Mouse (Mus musculus) bone marrow macrophage, adult 2 months (primary cell): ENCODE measurements around the gene Mras. TPM values are rescaled to one million over a fixed set of nuclear protein-coding genes. Genes with fewer than 3 reads are reported as not detected.

Experiments
- H3K27ac ChIP-seq: 2 replicates; pipeline ENCODE4 v1.5.1; 2012; ENCODE audit warnings: low read depth, low read length; ENCODE audit not compliant: insufficient read depth
- H3K4me1 ChIP-seq: 2 replicates; pipeline ENCODE4 v1.6.1; 2012; ENCODE audit warnings: low read length; ENCODE audit not compliant: control insufficient read depth, insufficient read depth
- H3K4me3 ChIP-seq: 2 replicates; pipeline ENCODE4 v1.5.1; 2012; ENCODE audit warnings: mild to moderate bottlenecking, low read length, moderate library complexity; ENCODE audit not compliant: insufficient read depth
- CTCF ChIP-seq: IDR thresholded peaks from 2 replicates; pipeline ENCODE4 v1.5.1; 2012; ENCODE audit warnings: low read depth, mild to moderate bottlenecking, low read length, moderate library complexity
- POLR2A ChIP-seq: IDR thresholded peaks from 2 replicates; pipeline ENCODE4 v1.6.1; 2012; ENCODE audit warnings: mild to moderate bottlenecking, low read depth, low read length, borderline replicate concordance
- polyA plus RNA-seq: library from polyadenylated mRNA; stranded (reverse); fragments of >200 nt; gene quantifications from 2 replicates; pipeline ENCODE4 v1.2.4, GENCODE M21; 2012; ENCODE audit not compliant: missing spikeins, insufficient read depth, insufficient read length

Gene Mras
- polyA plus RNA-seq, 1 experiment, result 4.9 TPM

DNA sequence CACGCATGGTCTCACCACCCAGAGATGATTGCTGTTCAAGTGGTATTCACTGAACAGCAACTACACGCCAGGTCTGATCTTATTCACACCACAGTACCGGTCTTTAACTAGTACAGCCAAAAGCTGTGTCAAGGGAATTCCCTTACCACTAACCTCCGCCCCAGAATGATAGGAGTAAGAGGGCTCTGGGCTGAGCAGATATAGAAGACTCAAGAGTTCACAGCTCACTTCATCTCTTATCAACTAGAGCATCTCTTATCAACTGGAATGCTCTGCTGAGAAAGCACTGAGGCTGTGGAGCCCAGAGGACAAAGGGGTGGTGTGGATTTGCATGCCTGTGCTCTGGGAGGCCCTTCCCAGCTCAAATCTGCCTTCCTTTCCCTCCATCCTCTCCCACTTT lies 25.4 kb downstream of the Mras start:
- no peak overlapping the region for H3K27ac ChIP-seq
- H3K4me1 ChIP-seq, result no peaks in the 10 kb centered on the region
- H3K4me3 ChIP-seq, result no peak overlapping the region
- no peak for TF ChIP-seq POLR2A
- TF ChIP-seq CTCF, result no peak

DNA sequence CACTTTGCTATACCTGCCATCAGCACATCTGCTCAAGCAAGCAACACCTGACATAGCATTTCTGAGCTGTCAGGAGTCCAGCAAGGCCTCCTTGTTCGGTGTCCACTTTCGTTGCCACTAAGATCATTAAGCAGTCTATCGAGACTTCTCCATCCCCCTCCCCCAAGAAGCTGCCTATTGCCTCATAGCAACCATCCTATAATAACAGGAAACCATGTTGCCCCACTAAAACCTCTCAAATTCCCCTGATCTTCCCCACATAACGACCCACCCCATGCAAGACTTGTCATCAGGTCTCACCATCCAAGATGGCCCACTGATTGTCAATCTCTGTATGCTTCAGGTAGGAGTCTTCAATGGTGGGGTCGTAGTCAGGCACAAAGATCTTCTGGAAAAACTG lies 26.1 kb downstream of the Mras start:
- H3K27ac ChIP-seq, result no peak overlapping the region
- H3K4me1 ChIP-seq, result no peaks in the 10 kb centered on the region
- TF ChIP-seq POLR2A (no peak), CTCF (no peak)
- no peak overlapping the region for H3K4me3 ChIP-seq

DNA sequence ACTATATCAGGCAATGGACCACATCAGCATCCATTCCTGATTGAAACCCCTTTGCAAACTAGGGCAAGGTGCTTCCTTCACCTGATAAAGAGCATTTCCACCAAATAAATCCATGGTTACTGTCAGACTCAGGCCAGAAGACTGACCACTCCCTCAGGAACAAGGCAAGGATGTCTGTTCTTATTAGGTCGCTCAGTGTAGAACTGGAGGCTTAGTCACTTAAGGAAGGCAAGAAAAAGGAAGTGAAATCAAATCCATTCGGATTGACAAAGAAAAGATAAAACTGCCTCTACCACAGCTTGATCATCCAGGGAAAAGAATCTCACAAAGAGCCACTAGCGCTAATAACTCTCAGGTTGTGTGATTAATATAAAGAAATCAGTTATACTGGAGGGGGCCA lies 27.9 kb downstream of the Mras start:
- no peaks in the 10 kb centered on the region for H3K4me1 ChIP-seq
- TF ChIP-seq CTCF (no peak), POLR2A (no peak)
- H3K27ac ChIP-seq, result no peak overlapping the region
- no peak overlapping the region for H3K4me3 ChIP-seq

DNA sequence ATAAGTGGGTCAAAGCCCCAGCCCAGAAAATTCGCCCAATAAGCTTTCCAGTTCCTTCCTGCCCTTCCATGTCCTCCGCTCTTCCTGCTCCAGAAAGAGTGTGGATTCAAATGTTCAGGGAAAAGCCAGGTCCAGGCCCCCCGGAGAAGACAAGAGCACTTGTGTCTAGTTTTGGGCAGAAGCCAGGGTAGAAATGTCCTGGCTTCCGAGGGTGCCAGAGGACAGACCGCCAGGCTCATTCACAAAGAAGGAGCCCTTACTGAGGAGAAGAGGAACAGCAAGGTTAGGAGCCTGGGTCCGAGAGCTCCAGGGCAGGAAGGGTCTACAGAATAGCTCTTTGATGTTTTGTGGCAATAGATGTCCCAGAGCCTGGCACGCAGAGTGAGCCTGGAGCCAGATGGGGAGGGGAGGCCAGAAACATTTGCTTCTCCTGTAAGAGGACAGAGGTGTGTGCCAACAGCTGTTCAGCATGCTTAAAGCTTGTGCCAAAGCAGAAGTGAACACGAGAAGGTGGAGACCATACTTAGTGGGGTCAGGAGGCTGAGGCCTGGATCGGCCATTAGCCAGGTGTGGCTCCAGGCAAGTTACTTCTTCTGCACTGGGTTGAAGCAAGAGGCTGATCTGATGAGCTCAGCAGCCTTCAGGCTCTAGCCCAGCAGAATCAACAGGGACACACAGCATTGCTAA lies 35.8 kb downstream of the Mras start:
- Histone ChIP-seq H3K27ac (no peak overlapping the region), H3K4me1 (peaks cover 3% of the 10 kb centered on the region; the same call in 1 of the 2 replicates), H3K4me3 (no peak overlapping the region)
- TF ChIP-seq POLR2A (no peak), CTCF (no peak)

DNA sequence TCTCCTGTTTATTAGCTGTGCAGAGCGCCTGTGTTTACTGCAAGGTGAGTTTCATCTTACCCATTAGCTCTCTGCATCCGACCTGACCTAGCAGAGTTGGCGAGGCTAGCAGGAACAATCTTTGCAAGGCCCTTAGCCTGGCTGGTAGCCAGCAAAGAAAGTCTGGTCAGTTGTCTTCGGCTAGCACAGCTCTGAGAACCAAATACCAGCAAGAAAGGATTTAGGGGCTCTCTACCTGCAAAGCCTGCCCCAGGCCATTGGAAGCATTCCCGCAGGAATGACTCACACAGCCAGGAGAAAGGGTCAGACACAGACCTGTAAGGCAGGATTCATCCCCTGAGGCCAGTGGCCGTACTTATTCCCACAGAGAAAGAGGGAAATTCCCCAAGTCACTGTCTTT lies 36.4 kb downstream of the Mras start:
- H3K4me3 ChIP-seq, result no peak overlapping the region
- no peak overlapping the region for H3K27ac ChIP-seq
- no peak for TF ChIP-seq CTCF
- no peak for TF ChIP-seq POLR2A
- H3K4me1 ChIP-seq, result peaks cover 3% of the 10 kb centered on the region; the same call in 1 of the 2 replicates

- Histone ChIP-seq H3K4me3 (no peak overlapping the region), H3K27ac (no peak overlapping the region), H3K4me1 (peaks cover 3% of the 10 kb centered on the region; the same call in 1 of the 2 replicates)
- TF ChIP-seq CTCF (no peak), POLR2A (no peak)
These were observed 39.9 kb downstream of the Mras start for GRCm38 (mm10) chr9:99397056-99397815.

GRCm38 (mm10) chr9:99394366-99394765 lies 42.8 kb downstream of the Mras start:
- no peak overlapping the region for H3K27ac ChIP-seq
- H3K4me3 ChIP-seq, result no peak overlapping the region
- TF ChIP-seq POLR2A (no peak), CTCF (no peak)
- no peaks in the 10 kb centered on the region for H3K4me1 ChIP-seq

- no peaks in the 10 kb centered on the region for H3K4me1 ChIP-seq
- no peak overlapping the region for H3K4me3 ChIP-seq
- no peak overlapping the region for H3K27ac ChIP-seq
- TF ChIP-seq CTCF, result no peak
- TF ChIP-seq POLR2A, result no peak
These were observed 44.0 kb downstream of the Mras start for GRCm38 (mm10) chr9:99393146-99393545.

DNA sequence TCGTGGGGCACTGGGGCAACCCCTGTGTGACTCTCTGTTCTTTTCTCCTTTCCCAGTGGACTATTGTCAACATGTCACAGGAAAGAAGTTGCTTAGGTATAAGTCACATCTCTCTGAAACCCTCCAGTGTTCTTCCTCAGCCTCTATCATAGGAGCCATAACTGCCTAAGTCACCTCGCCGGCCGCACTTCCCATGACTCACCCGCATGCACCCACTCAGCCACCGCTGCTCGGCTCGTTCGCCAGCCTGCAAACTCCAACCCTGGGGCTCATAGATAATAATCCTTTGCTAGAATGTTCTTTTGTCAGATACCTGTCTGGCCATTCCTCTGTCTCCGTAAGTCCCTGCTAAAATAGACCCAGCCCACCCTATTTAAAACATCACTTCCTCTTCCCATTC lies 45.6 kb downstream of the Mras start:
- Histone ChIP-seq H3K4me1 (peaks cover 3% of the 10 kb centered on the region; the same call in 1 of the 2 replicates), H3K27ac (no peak overlapping the region), H3K4me3 (no peak overlapping the region)
- TF ChIP-seq POLR2A, result no peak
- TF ChIP-seq CTCF, result no peak

GRCm38 (mm10) chr9:99390716-99391115 lies 46.5 kb downstream of the Mras start:
- TF ChIP-seq CTCF (no peak), POLR2A (no peak)
- H3K4me1 ChIP-seq, result peaks cover 7% of the 10 kb centered on the region; the same call in 1 of the 2 replicates

More at GRCm38 (mm10) chr9:99390716-99391115, 46.5 kb downstream of the Mras start:
- Histone ChIP-seq H3K4me3 (no peak overlapping the region), H3K27ac (no peak overlapping the region)
